Mouse (Mus musculus) liver, embryonic 14.5 days (tissue): Measurements from ENCODE around the gene Tns1.

ENCODE experiments used
- CTCF ChIP-seq: IDR thresholded peaks from 2 replicates; pipeline ENCODE4 v1.5.1; 2016; ENCODE audit warnings: antibody characterized with exemption, low read depth, control low read depth
- EP300 ChIP-seq: IDR thresholded peaks from 2 replicates; pipeline ENCODE4 v1.6.1; 2016; ENCODE audit warnings: antibody characterized with exemption, low read depth

DNA sequence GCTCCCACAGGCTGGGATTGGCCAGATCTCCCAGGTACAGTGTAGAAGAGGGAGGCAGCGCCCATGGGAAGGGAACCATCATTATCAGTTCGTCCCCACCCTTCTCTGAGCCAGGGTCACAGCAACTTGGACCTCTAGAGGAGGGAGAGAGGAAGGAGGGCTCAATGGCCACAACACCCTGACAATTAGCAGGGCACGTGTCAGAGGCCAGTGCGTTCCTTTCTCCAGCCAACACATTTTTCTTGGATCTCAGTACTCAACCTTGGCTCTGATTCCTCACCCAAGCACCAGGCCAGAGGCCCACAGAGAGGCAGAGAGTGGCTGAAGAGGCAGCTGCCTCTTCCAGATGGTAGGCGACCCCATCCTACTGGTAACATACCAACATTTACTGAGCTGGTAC, 107.6 kb downstream of the Tns1 start:
- TF ChIP-seq CTCF: no peak
- no peak for TF ChIP-seq EP300
